ENCODE assay signal across 8 mouse cellular contexts in genomic region chr9:114731871-114732682, GRCm38 (mm10). TPM values are rescaled to one million over a fixed set of nuclear protein-coding genes. Genes with fewer than 3 reads are reported as not detected.
A peak's percentile ranks its signal among the peaks of the same experiment; 100 is the strongest.
DNase-seq lines count a peak whose midpoint lies in the region; ATAC-seq and TF ChIP-seq lines count a peak whose summit lies in the region.

No protein-coding gene starts in this region.

- peak overlapping the region; percentile 61 for H3K4me2 ChIP-seq in kidney, postnatal 0 days (ENCODE audit: low read length)
- peak overlapping the region; percentile 72 for H3K4me2 ChIP-seq in hindbrain, postnatal 0 days (ENCODE audit: low read depth, low read length)
- H3K4me2 ChIP-seq in midbrain, embryonic 11.5 days: peak overlapping the region; percentile 80

- no peak for TF ChIP-seq CTCF in kidney, postnatal 0 days (IDR thresholded peaks at IDR 0.05; ENCODE audit: low read depth)
- no peak for TF ChIP-seq CTCF in hindbrain, postnatal 0 days (IDR thresholded peaks at IDR 0.05; ENCODE audit: low read depth)

- 58% methylated on average over 12 of the region's 12 CpGs for whole genome bisulfite sequencing in kidney, postnatal 0 days
- WGBS in hindbrain, postnatal 0 days: 65% methylated on average over 12 of the region's 12 CpGs
- WGBS in midbrain, embryonic 11.5 days: 74% methylated on average over 12 of the region's 12 CpGs

- DNase-seq in kidney, postnatal 0 days (ENCODE audit: low spot score): no peak
- no peak for DNase-seq in kidney, postnatal 14 days
- DNase-seq in hindbrain, postnatal 0 days (ENCODE audit: low spot score): no peak
- no peak for DNase-seq in midbrain, embryonic 11.5 days (ENCODE audit: low spot score, missing footprints)
- no peak for DNase-seq in urinary bladder, postnatal 36 days (ENCODE audit: low spot score in 2 of 2)
- no peak for DNase-seq in right cerebral cortex, postnatal 36 days (ENCODE audit: low spot score in 2 of 2)
- DNase-seq in layer of hippocampus, postnatal 36 days: no peak

- H3K4me1 ChIP-seq in kidney, postnatal 0 days (replicated peaks; ENCODE audit: insufficient read depth, low read length): peaks cover 18% of the 10 kb centered on the region
- H3K4me1 ChIP-seq in brown adipose tissue, adult 24 weeks (ENCODE audit: control insufficient read depth, insufficient read depth, insufficient read length, low read length): peaks cover 15% of the 10 kb centered on the region
- H3K4me1 ChIP-seq in hindbrain, postnatal 0 days (ENCODE audit: insufficient read depth, low read length): peaks cover 8% of the 10 kb centered on the region
- peaks cover 9% of the 10 kb centered on the region for H3K4me1 ChIP-seq in midbrain, embryonic 11.5 days (ENCODE audit: control insufficient read depth, insufficient read depth, low read length)

- peak overlapping the region; percentile 78 for H3K9ac ChIP-seq in kidney, postnatal 0 days (ENCODE audit: low read depth, low read length)
- peak overlapping the region; percentile 78; the same call in 1 of the 2 replicates for H3K9ac ChIP-seq in hindbrain, postnatal 0 days (replicated peaks; ENCODE audit: low read length)
- H3K9ac ChIP-seq in midbrain, embryonic 11.5 days (ENCODE audit: low read length): peak overlapping the region; percentile 86

- no peaks in the 10 kb centered on the region for H3K27me3 ChIP-seq in kidney, postnatal 0 days (ENCODE audit: insufficient read depth, low read length)
- no peaks in the 10 kb centered on the region for H3K27me3 ChIP-seq in hindbrain, postnatal 0 days (ENCODE audit: insufficient read depth, low read length)
- H3K27me3 ChIP-seq in midbrain, embryonic 11.5 days (ENCODE audit: control insufficient read depth, insufficient read depth, low read length): no peaks in the 10 kb centered on the region

- H3K36me3 ChIP-seq in kidney, postnatal 0 days (ENCODE audit: insufficient read depth, low read length): no peaks in the 10 kb centered on the region
- no peaks in the 10 kb centered on the region for H3K36me3 ChIP-seq in hindbrain, postnatal 0 days (ENCODE audit: insufficient read depth, low read length)
- no peaks in the 10 kb centered on the region for H3K36me3 ChIP-seq in midbrain, embryonic 11.5 days (ENCODE audit: control insufficient read depth, insufficient read depth, low read length)

- H3K27ac ChIP-seq in kidney, postnatal 0 days: peak overlapping the region; percentile 88; the same call in 1 of the 2 replicates
- H3K27ac ChIP-seq in brown adipose tissue, adult 24 weeks (replicated peaks; ENCODE audit: low read depth, low read length): no peak overlapping the region; the same call in 1 of the 2 replicates
- H3K27ac ChIP-seq in hindbrain, postnatal 0 days: peak overlapping the region; percentile 80; the same call in 1 of the 2 replicates
- no peak overlapping the region for H3K27ac ChIP-seq in midbrain, embryonic 11.5 days (ENCODE audit: low read depth, low read length)

- H3K4me3 ChIP-seq in kidney, postnatal 0 days (replicated peaks; ENCODE audit: low read depth, low read length): peak overlapping the region; percentile 69
- H3K4me3 ChIP-seq in brown adipose tissue, adult 24 weeks (ENCODE audit: insufficient read depth, low read depth, low read length): peak overlapping the region; percentile 92
- H3K4me3 ChIP-seq in hindbrain, postnatal 0 days (ENCODE audit: low read length): peak overlapping the region; percentile 58
- H3K4me3 ChIP-seq in midbrain, embryonic 11.5 days (ENCODE audit: low read depth, low read length): peak overlapping the region; percentile 67

- ATAC-seq in kidney, postnatal 0 days (replicated peaks; ENCODE audit: low FRiP score, low read depth): no peak
- ATAC-seq in hindbrain, postnatal 0 days: no peak
- ATAC-seq in midbrain, embryonic 11.5 days (ENCODE audit: low FRiP score): no peak

- H3K9me3 ChIP-seq in kidney, postnatal 0 days (replicated peaks; ENCODE audit: low read length): no peaks in the 10 kb centered on the region
- no peaks in the 10 kb centered on the region for H3K9me3 ChIP-seq in hindbrain, postnatal 0 days (ENCODE audit: low read length)
- H3K9me3 ChIP-seq in midbrain, embryonic 11.5 days (ENCODE audit: control insufficient read depth, low read length): no peaks in the 10 kb centered on the region

RNA-seq across cellular contexts. Expression of gene Cmtm6, which starts 1.2 kb away (rescaled TPM):
- 64.5 and 70.3 TPM in 2 replicates for polyA plus RNA-seq in kidney, postnatal 0 days (2015; fragmentation: Nextera tagmentation; extraction: Ambion mirVana)
- 21.0 and 25.5 TPM in 2 replicates for polyA plus RNA-seq in brown adipose tissue, adult 24 weeks (2012; ENCODE audit: insufficient read depth, insufficient read length, missing spikeins)
- 15.2 and 17.9 TPM in 2 replicates for total RNA-seq in hindbrain, postnatal 0 days (2014; rRNA removed)
- 23.9 and 24.8 TPM in 2 replicates for polyA plus RNA-seq in hindbrain, postnatal 0 days (2015; fragmentation: Nextera tagmentation; extraction: Ambion mirVana)
- polyA plus RNA-seq in midbrain, embryonic 11.5 days (2014; fragmentation: Nextera tagmentation; extraction: Ambion mirVana): 26.0 and 26.1 TPM in 2 replicates
- 10 to 100 TPM; 22.1 to 22.4 TPM for total RNA-seq in layer of hippocampus, postnatal 36 days (2021)

RNA-seq across cellular contexts. Expression of gene Dync1li1, which starts 43.5 kb away (rescaled TPM):
- polyA plus RNA-seq in kidney, postnatal 0 days (2015; fragmentation: Nextera tagmentation; extraction: Ambion mirVana): 43.8 and 45.4 TPM in 2 replicates
- polyA plus RNA-seq in brown adipose tissue, adult 24 weeks (2012; ENCODE audit: insufficient read depth, insufficient read length, missing spikeins): 20.7 and 22.8 TPM in 2 replicates
- 85.6 and 87.7 TPM in 2 replicates for total RNA-seq in hindbrain, postnatal 0 days (2014; rRNA removed)
- 144 and 145 TPM in 2 replicates for polyA plus RNA-seq in hindbrain, postnatal 0 days (2015; fragmentation: Nextera tagmentation; extraction: Ambion mirVana)
- polyA plus RNA-seq in midbrain, embryonic 11.5 days (2014; fragmentation: Nextera tagmentation; extraction: Ambion mirVana): 79.4 and 99.6 TPM in 2 replicates
- total RNA-seq in layer of hippocampus, postnatal 36 days (2021): 100 to 1,000 TPM in 1 of 2 experiments, 10 to 100 TPM in 1; 93.4 to 102 TPM

RNA-seq across cellular contexts. Expression of gene Cmtm7, which starts 49.6 kb away (rescaled TPM):
- 95.4 and 102 TPM in 2 replicates for polyA plus RNA-seq in kidney, postnatal 0 days (2015; fragmentation: Nextera tagmentation; extraction: Ambion mirVana)
- polyA plus RNA-seq in brown adipose tissue, adult 24 weeks (2012; ENCODE audit: insufficient read depth, insufficient read length, missing spikeins): 1.9 and 7.8 TPM in 2 replicates
- 14.3 and 21.1 TPM in 2 replicates for total RNA-seq in hindbrain, postnatal 0 days (2014; rRNA removed)
- polyA plus RNA-seq in hindbrain, postnatal 0 days (2015; fragmentation: Nextera tagmentation; extraction: Ambion mirVana): 10.2 and 11.8 TPM in 2 replicates
- polyA plus RNA-seq in midbrain, embryonic 11.5 days (2014; fragmentation: Nextera tagmentation; extraction: Ambion mirVana): 51.5 and 60.0 TPM in 2 replicates
- total RNA-seq in layer of hippocampus, postnatal 36 days (2021): 1 to 10 TPM; 3.5 to 4.5 TPM

Comparison
In these comparisons a context has a peak if more than half of its experiments do, and no peak if none do; other contexts are left out.
1. H3K27ac ChIP-seq: peak in kidney, postnatal 0 days (single experiment) and hindbrain, postnatal 0 days (single experiment); none in brown adipose tissue, adult 24 weeks (single experiment) and midbrain, embryonic 11.5 days (single experiment).
2. Peak in every context shown above with its lines, with median percentiles within 50 percentile points of each other: H3K4me2 ChIP-seq, H3K4me3 ChIP-seq and H3K9ac ChIP-seq.